Mouse (Mus musculus): Measurements from ENCODE around the gene Pkp4. TPM values are rescaled to one million over a fixed set of nuclear protein-coding genes. Genes with fewer than 3 reads are reported as not detected.

Pkp4 gene
- polyA plus RNA-seq, 1 experiment from 2014 or later: 12.2 TPM

DNA sequence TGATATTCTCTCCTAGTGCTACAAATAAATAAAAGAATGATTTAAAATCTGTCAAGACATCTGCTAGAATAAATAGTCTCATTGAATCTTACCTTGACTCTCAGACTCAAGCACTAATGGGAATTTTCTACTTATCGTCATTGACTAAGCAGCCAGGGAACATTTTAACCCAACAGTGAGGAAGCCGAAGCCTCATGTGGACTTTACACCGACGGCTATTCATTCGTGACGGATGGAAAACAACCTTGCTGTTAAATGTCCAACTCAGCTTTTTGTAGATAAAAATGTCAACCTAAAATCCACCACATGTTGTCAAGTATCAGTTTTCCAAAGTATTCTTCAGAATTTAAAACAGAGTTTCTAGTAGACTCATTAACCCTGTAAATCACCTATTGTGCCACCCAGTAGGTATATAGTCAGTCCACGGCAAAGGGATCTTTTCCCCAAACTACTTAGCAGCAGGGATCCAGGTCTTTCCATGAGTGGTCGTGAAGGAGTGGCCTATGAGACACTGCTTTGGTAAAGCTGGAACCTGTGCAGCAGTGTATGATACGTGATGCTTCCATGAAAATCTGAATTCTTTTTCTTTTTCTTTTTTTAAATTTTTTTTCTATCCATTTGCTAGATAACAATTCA lies 9.0 kb downstream of the Pkp4 start:
- ATAC-seq (ENCODE audit: low FRiP score, low read depth): no peak

DNA sequence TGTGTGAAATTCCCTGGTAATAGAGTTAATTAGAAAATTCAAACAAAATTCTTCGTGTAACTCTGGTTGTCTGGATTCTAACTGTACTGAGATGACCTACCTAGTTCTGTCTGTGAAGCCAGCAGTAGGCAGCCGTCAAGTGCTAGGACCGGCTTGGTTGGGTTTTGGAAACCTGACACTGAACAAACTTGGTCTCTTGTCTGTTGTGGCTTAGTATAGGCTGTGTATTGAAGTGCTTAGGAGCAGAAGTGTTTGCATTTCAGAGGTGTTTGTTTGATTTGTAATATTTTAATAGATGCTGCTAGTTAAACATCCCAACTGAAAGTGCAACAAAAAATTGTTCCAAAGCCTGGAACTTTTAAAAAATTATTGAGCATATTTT lies 9.5 kb downstream of the Pkp4 start:
- Histone ChIP-seq H3K9ac (no peak overlapping the region), H3K36me3 (no peaks in the 10 kb centered on the region), H3K4me2 (replicated peaks) (no peak overlapping the region), H3K9me3 (no peaks in the 10 kb centered on the region), H3K4me3 (no peak overlapping the region), H3K4me1 (no peaks in the 10 kb centered on the region), H3K27ac (no peak overlapping the region), H3K27me3 (replicated peaks) (no peaks in the 10 kb centered on the region)
- WGBS: 83% methylated on average over 3 of the region's 3 CpGs
- ATAC-seq (ENCODE audit: low FRiP score, low read depth): no peak

More for the DNA sequence above, 9.0 kb downstream of the Pkp4 start:
- Histone ChIP-seq H3K9ac (no peak overlapping the region), H3K4me1 (no peaks in the 10 kb centered on the region), H3K4me2 (replicated peaks) (no peak overlapping the region), H3K9me3 (no peaks in the 10 kb centered on the region), H3K4me3 (no peak overlapping the region), H3K27me3 (replicated peaks) (no peaks in the 10 kb centered on the region), H3K36me3 (no peaks in the 10 kb centered on the region), H3K27ac (no peak overlapping the region)
- 78% methylated on average over 9 of the region's 9 CpGs for WGBS

DNA sequence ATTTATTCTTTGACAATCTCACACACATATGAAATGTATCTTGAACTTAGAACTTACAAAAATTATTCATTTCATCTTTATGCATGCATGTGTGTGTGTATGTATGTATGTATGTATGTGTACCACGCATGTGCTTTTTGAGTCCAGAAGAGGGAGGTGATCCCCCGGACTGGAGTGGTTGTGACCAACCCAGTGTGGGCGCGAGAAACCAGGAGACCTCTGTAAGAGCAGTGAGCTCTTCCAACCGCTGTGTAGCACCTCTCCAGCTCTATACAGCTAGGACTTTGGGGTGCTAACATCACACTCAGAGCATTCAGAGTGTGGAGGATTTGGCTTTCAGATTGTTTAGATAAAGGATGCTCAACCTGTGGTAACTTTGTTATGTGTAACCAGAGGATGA lies 9.9 kb downstream of the Pkp4 start:
- ATAC-seq (ENCODE audit: low FRiP score, low read depth): no peak

DNA sequence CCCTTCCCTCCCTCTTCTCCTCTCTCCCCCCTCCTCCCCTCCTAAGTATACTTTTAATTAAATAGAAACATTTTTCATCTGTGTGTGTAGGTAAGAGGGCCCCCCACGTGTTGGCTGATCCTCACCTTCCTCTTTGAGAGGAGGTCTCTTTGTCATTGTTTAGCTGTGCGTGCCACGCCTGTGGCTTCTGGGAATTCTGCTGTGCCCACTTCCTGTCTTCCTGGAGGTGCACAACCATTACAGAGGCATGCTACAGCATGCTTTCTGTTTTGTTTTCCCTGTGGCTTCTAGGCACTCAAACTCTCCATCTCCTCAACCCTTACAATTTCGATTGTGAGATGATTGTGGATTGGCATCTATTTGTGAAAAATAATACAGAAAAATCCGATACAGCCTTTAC lies 10.9 kb downstream of the Pkp4 start:
- Histone ChIP-seq H3K9me3 (no peaks in the 10 kb centered on the region), H3K9ac (no peak overlapping the region), H3K27me3 (replicated peaks) (no peaks in the 10 kb centered on the region), H3K4me2 (replicated peaks) (no peak overlapping the region), H3K27ac (no peak overlapping the region), H3K36me3 (no peaks in the 10 kb centered on the region), H3K4me1 (no peaks in the 10 kb centered on the region), H3K4me3 (no peak overlapping the region)
- WGBS: 83% methylated on average over 5 of the region's 5 CpGs
- no peak for ATAC-seq (ENCODE audit: low FRiP score, low read depth)

More for the DNA sequence above, 9.9 kb downstream of the Pkp4 start:
- H3K9me3 ChIP-seq: no peaks in the 10 kb centered on the region
- no peaks in the 10 kb centered on the region for H3K36me3 ChIP-seq
- H3K27ac ChIP-seq: no peak overlapping the region
- no peaks in the 10 kb centered on the region for H3K4me1 ChIP-seq
- 96% methylated on average over 5 of the region's 5 CpGs for WGBS
- H3K4me2 ChIP-seq (replicated peaks): no peak overlapping the region
- no peaks in the 10 kb centered on the region for H3K27me3 ChIP-seq (replicated peaks)
- H3K4me3 ChIP-seq: no peak overlapping the region
- H3K9ac ChIP-seq: no peak overlapping the region

DNA sequence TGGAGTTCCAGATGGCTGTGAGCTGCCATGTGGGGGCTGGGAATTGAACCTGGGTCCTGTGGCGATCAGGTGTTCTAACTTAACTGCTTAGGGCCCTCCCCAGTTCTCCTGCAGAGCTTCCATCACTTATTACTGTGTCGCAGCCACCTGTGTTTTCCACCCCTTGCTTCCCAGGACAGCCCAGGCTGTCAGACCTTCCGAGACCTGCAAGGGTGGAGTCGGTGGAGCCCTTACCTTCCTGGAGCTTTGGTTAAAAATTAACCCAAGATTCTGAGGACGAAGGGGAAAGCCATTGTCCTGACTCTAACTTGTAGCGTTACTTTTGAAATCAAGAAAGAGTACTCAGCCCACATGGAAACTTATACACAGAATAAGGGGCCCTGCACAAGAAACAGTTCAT lies 15.3 kb downstream of the Pkp4 start:
- ATAC-seq (ENCODE audit: low FRiP score, low read depth): no peak
- Histone ChIP-seq H3K9ac (no peak overlapping the region), H3K4me2 (replicated peaks) (no peak overlapping the region), H3K27ac (no peak overlapping the region), H3K4me1 (0 out of 2 replicates have a peak, but pooled peaks cover 6% of the 10 kb centered on the region), H3K9me3 (no peaks in the 10 kb centered on the region), H3K36me3 (no peaks in the 10 kb centered on the region), H3K4me3 (no peak overlapping the region), H3K27me3 (replicated peaks) (no peaks in the 10 kb centered on the region)
- 68% methylated on average over 6 of the region's 6 CpGs for WGBS

DNA sequence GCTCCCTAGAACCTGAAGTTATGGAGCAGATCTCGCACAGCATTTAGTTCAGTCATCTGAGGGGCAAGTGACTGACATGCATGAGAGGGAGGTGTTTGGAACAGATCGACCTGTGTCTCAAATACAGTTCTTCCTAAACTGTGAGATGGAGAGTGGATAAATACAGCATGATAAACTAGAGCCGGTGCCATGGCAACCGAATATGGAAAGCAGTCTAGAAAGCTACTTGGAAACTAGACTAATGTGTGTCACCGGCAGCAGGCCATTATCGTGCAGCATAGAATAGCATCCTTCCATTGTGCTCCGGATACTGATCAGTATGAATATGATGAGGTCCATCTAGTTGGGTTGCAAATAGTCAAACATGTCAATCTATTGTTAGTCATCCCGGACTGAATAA lies 17.5 kb downstream of the Pkp4 start:
- Histone ChIP-seq H3K36me3 (no peaks in the 10 kb centered on the region), H3K4me3 (no peak overlapping the region), H3K27ac (no peak overlapping the region), H3K4me1 (0 out of 2 replicates have a peak, but pooled peaks cover 6% of the 10 kb centered on the region), H3K9ac (no peak overlapping the region), H3K9me3 (no peaks in the 10 kb centered on the region), H3K27me3 (replicated peaks) (no peaks in the 10 kb centered on the region), H3K4me2 (replicated peaks) (no peak overlapping the region)
- 83% methylated on average over 8 of the region's 8 CpGs for WGBS
- no peak for ATAC-seq (ENCODE audit: low FRiP score, low read depth)

DNA sequence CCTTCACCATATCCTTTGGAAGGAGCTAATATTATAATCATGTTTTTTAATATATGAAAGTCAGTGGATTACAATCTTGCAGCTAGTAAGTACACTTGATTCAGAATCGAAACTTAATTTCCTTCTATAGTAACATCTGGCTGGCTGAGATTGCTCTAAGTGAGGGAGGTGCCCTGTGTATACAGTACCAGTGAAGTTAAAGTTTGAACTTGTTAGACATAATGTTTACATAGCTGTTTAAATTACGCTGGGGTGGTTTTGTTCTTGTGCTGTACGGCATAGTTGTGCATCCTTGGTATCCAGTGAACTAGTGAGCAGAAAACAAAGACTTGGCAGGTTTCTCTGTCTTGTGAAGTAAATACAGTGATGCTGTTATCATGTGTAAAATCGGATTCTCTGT lies 18.3 kb downstream of the Pkp4 start:
- Histone ChIP-seq H3K27ac (no peak overlapping the region), H3K9me3 (no peaks in the 10 kb centered on the region), H3K36me3 (no peaks in the 10 kb centered on the region), H3K4me1 (0 out of 2 replicates have a peak, but pooled peaks cover 6% of the 10 kb centered on the region), H3K27me3 (replicated peaks) (no peaks in the 10 kb centered on the region), H3K4me2 (replicated peaks) (no peak overlapping the region), H3K4me3 (no peak overlapping the region), H3K9ac (no peak overlapping the region)
- 81% methylated on average over 4 of the region's 4 CpGs for WGBS
- no peak for ATAC-seq (ENCODE audit: low FRiP score, low read depth)

DNA sequence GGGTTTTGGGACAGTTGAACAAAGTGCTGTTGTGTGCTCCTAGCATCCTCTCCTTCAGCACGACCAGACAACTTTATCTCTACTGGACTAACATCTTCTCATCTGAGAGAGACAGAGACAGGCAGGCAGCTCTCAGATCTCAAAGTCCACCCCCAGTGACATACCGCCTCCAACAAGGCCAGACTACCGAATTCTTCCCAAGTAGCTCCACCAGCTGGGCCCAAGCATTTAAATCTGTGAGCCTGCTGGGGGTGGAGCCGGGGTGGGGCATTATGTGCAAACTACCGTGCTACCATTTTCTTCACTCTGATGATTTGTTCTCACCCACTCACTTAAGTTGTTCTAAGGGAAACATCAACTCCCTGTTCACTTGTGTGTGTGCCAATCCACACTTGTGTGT lies 18.8 kb downstream of the Pkp4 start:
- Histone ChIP-seq H3K27me3 (replicated peaks) (no peaks in the 10 kb centered on the region), H3K4me2 (replicated peaks) (no peak overlapping the region), H3K4me1 (0 out of 2 replicates have a peak, but pooled peaks cover 6% of the 10 kb centered on the region), H3K9ac (no peak overlapping the region), H3K9me3 (no peaks in the 10 kb centered on the region), H3K36me3 (no peaks in the 10 kb centered on the region), H3K4me3 (no peak overlapping the region), H3K27ac (no peak overlapping the region)
- WGBS: 59% methylated on average over 5 of the region's 5 CpGs
- no peak for ATAC-seq (ENCODE audit: low FRiP score, low read depth)

DNA sequence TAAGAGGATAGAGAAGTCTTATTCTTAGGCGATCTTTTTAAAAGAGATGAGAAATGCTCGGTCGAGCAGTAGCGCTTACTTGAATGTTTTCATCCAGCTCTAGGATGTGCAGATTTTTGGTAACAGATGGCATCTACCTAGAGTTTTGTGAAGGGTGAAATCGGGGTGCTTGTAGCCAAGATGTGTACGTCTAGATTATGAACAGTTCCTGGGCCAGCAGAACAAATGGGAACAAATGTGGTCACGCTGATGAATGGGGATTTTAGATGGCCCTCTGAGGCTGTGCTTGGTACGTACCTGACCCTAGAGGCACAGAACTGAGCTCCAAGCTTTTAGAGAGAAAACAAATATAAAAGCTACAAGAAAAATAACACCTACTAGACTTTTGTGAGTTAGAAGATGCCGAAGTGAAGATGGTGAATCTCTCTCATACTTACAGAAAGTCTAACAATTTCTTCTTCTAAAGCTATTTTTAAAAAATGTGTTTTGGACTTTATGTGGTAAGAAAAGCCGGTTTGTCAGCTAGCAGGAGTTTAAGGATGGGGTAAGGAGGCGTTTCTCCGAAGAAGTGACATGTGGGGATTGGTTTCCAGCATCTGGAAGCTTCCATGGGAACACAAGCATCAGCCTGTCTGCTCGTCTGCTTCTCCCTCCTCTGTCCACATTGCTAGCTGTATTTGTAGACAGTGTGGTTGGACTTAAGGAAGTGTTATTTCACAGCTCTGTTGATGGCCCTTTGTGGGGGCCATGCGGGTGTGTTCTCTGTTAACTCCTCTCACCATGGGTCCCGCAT lies 20.9 kb downstream of the Pkp4 start:
- ATAC-seq (ENCODE audit: low FRiP score, low read depth): no peak
- H3K9me3 ChIP-seq: no peaks in the 10 kb centered on the region
- no peak overlapping the region for H3K27ac ChIP-seq
- no peaks in the 10 kb centered on the region for H3K27me3 ChIP-seq (replicated peaks)
- no peak overlapping the region for H3K4me3 ChIP-seq
- no peak overlapping the region for H3K4me2 ChIP-seq (replicated peaks)
- no peak overlapping the region for H3K9ac ChIP-seq
- 0 out of 2 replicates have a peak, but pooled peaks cover 6% of the 10 kb centered on the region for H3K4me1 ChIP-seq
- 83% methylated on average over 15 of the region's 15 CpGs for WGBS
- no peaks in the 10 kb centered on the region for H3K36me3 ChIP-seq

DNA sequence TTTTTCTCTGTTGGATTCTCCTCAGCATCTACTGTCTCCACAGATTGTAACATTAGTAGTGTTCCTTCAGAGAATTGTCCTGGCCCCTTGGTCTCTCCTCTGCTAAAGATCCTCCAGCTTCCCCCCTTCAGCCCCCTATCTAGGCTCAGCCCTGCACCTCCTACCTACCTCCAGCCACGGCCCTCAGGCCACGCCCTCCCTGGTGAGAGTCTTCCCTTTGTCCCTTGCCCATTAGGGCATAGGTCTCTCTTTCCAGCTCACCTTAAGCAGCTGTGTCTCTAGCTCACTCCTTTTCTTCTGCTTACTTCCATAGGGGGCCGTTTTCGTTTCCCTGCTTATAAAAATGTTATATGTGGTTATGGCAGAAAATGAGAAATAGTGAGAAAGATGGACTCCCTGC lies 22.9 kb downstream of the Pkp4 start:
- Histone ChIP-seq H3K4me3 (no peak overlapping the region), H3K4me1 (0 out of 2 replicates have a peak, but pooled peaks cover under 1% of the 10 kb centered on the region), H3K9ac (no peak overlapping the region), H3K27me3 (replicated peaks) (no peaks in the 10 kb centered on the region), H3K9me3 (no peaks in the 10 kb centered on the region), H3K4me2 (replicated peaks) (no peak overlapping the region), H3K36me3 (peaks cover 7% of the 10 kb centered on the region; the same call in 1 of the 2 replicates), H3K27ac (no peak overlapping the region)
- ATAC-seq (ENCODE audit: low FRiP score, low read depth): no peak
- WGBS: 80% methylated on average over 4 of the region's 4 CpGs

DNA sequence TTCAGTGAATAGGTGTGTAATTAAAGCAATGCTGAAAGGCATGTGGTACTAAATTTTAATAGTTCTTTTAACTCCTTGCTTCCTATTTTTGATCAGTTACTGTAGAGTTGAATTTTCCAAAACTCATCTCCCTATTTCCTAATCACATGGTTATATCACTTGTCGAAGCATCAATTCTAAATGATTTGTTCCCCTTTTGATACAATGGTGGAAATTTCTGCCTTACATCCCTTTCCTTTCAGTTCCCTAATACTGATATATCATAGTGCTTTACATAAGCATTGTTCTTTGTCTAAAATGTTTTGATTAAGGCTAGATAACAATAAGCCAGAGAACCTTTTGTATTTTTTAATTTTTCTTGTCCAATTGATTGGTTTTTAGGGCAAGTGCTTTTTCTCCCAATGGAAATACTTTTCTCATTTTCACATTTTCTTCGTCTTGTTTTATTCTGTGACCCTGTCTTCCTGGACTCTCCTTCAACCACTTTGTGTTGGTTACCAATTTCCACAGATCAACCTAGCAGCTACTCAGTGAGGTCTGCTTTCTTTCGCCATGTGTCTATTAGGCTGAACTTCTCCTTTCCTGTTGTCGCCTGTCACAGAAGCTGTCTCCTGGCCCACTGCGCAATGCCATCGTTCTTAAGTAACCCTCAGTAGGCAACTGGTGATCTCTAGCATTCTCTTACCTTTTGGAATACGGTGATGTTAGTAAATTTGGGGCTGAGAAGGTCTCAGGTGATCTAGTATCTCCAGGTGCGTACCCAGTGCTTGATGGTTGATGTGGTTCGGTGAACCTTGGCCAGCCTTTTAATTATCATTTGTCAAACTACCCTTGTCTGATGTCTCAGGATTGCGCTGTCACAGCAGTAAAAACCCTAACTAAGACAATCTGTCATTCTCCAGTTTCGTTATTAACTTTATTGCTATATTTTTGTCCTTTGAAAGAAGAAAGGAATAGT lies 23.7 kb downstream of the Pkp4 start:
- WGBS: 94% methylated on average over 11 of the region's 11 CpGs
- Histone ChIP-seq H3K36me3 (peaks cover 7% of the 10 kb centered on the region; the same call in 1 of the 2 replicates), H3K4me2 (replicated peaks) (no peak overlapping the region), H3K9me3 (no peaks in the 10 kb centered on the region), H3K9ac (no peak overlapping the region), H3K27me3 (replicated peaks) (no peaks in the 10 kb centered on the region), H3K27ac (no peak overlapping the region), H3K4me3 (no peak overlapping the region), H3K4me1 (no peaks in the 10 kb centered on the region)
- ATAC-seq (ENCODE audit: low FRiP score, low read depth): no peak

DNA sequence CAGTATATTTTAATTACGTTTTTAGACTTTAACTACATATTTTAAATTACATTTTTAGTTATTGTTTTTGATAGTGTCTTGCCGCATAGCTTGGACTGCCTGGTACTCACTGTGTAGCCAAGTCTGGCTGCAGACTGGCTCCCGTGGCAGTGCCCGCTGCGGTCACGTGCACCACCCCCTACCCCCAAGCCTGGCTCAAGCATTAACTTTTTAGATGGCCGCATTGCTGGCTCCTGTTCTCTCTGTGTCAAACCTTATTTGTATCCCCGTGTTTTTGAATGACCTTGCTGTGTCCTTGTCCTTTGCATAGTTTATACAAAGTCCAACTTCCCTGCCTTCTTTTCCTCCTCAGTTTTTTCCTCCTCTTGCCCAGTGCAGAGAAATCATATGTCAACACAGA lies 25.5 kb downstream of the Pkp4 start:
- Histone ChIP-seq H3K27ac (no peak overlapping the region), H3K9ac (no peak overlapping the region), H3K36me3 (peaks cover 7% of the 10 kb centered on the region; the same call in 1 of the 2 replicates), H3K4me3 (no peak overlapping the region), H3K4me1 (0 out of 2 replicates have a peak, but pooled peaks cover 4% of the 10 kb centered on the region), H3K27me3 (replicated peaks) (no peaks in the 10 kb centered on the region), H3K4me2 (replicated peaks) (no peak overlapping the region), H3K9me3 (no peaks in the 10 kb centered on the region)
- WGBS: 97% methylated on average over 8 of the region's 8 CpGs
- no peak for ATAC-seq (ENCODE audit: low FRiP score, low read depth)
